Mouse (Mus musculus): ENCODE data around the gene Cdc42. TPM values are rescaled to one million over a fixed set of nuclear protein-coding genes. Genes with fewer than 3 reads are reported as not detected.

The Cdc42 gene
- polyA plus RNA-seq, 1 experiment from 2014 or later: 940 TPM

DNA sequence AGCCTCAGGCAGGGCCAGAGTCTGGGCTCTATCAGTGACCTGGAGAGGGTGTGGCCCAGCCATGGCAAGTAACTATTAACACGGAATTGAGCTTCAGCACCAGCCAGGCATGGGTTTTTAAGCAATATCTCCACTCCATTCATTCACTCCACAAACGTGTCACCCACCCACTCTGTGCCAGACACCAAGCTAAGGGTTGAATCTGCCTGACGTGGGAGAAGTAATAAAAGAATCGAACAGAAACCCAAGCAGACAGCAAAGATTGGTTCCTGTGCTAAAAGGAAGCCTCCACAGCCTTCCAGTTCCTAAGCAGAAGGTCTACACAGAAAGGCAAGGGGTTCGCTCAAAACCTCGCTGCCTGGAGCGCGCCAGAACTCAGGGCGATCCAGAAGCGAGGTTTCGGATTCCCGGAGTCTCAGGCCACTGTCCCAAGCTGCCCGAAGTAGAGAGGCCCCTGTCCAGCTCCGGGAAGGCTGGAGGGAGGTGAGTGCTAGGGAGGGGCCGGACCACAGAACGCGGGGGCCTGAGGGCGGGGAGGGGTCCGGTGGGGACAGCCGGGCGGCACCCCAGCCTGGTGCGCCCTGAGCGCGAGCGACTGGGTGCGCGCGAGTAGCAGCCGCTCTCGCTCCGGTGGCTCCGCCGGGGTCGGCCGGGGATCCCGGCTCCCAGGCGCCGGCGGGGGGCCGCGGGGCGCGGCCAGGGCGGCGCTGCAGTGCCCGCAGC is 80.9 kb downstream of the Cdc42 start:
- WGBS: 1% methylated on average over 41 of the region's 46 CpGs
- H3K36me3 ChIP-seq (replicated peaks): no peaks in the 10 kb centered on the region
- H3K9ac ChIP-seq: peak overlapping the region; percentile 51

GRCm38 (mm10) chr4:137274304-137274703 is 83.2 kb downstream of the Cdc42 start:
- Histone ChIP-seq H3K9me3 (no peaks in the 10 kb centered on the region), H3K36me3 (replicated peaks) (no peaks in the 10 kb centered on the region), H3K27ac (no peak overlapping the region), H3K9ac (no peak overlapping the region), H3K27me3 (replicated peaks) (peaks cover 38% of the 10 kb centered on the region), H3K4me1 (peaks cover 24% of the 10 kb centered on the region), H3K4me2 (no peak overlapping the region), H3K4me3 (no peak overlapping the region)
- ATAC-seq (replicated peaks): no peak
- WGBS: 10% methylated on average over 6 of the region's 6 CpGs

More for the DNA sequence above, 80.9 kb downstream of the Cdc42 start:
- Histone ChIP-seq H3K4me2 (peak overlapping the region; percentile 89), H3K9me3 (no peaks in the 10 kb centered on the region), H3K27me3 (replicated peaks) (peaks cover 49% of the 10 kb centered on the region), H3K4me1 (peaks cover 28% of the 10 kb centered on the region), H3K27ac (no peak overlapping the region), H3K4me3 (peak overlapping the region; percentile 49)
- ATAC-seq (replicated peaks): no peak

DNA sequence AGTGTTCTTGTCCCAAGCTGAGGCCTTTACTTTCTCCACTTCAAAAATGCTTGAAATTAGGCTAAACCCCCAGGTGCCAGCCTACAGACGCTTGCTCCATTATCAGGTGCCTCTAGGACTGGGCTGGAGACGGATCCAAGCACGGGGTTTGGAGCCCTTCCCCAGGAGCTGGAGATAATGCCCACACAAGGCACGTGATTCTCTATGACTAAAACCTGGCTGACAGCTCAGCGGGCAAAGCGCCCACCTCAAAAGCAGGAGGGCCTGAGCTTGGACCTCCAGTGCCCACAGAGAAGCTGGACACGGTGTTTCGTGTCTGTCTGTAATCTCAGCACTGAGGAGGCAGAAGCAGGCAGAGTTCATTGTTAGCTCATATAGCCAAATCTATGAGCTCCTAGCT is 85.7 kb downstream of the Cdc42 start:
- Histone ChIP-seq H3K27ac (no peak overlapping the region), H3K4me2 (no peak overlapping the region), H3K9me3 (no peaks in the 10 kb centered on the region), H3K4me1 (peaks cover 3% of the 10 kb centered on the region), H3K9ac (no peak overlapping the region), H3K36me3 (replicated peaks) (no peaks in the 10 kb centered on the region), H3K4me3 (no peak overlapping the region), H3K27me3 (replicated peaks) (peaks cover 25% of the 10 kb centered on the region)
- ATAC-seq (replicated peaks): no peak
- 81% methylated on average over 8 of the region's 8 CpGs for WGBS

Other genes starting within 250 kb of the Cdc42 start
- 3.4 and 4.8 TPM in 2 replicates for gene Wnt4, start 80.2 kb downstream of the Cdc42 start, polyA plus RNA-seq (2015; fragmentation: Nextera tagmentation; extraction: Ambion mirVana)
- not detected in 2 replicates for gene Cela3a, start 52.1 kb upstream of the Cdc42 start, polyA plus RNA-seq (2015; fragmentation: Nextera tagmentation; extraction: Ambion mirVana)
- not detected in 2 replicates for gene Cela3b, start 72.8 kb upstream of the Cdc42 start, polyA plus RNA-seq (2015; fragmentation: Nextera tagmentation; extraction: Ambion mirVana)
- gene 1700013G24Rik, start 95.6 kb upstream of the Cdc42 start, polyA plus RNA-seq (2015; fragmentation: Nextera tagmentation; extraction: Ambion mirVana): not detected in 2 replicates
- gene Hspg2, start 111.0 kb upstream of the Cdc42 start, polyA plus RNA-seq (2015; fragmentation: Nextera tagmentation; extraction: Ambion mirVana): 4.0 and 4.1 TPM in 2 replicates
- gene Ldlrad2, start 216.8 kb upstream of the Cdc42 start, polyA plus RNA-seq (2015; fragmentation: Nextera tagmentation; extraction: Ambion mirVana): 0.47 TPM in 1 of 2 replicates, not detected in the other
- gene Usp48, start 236.0 kb upstream of the Cdc42 start, polyA plus RNA-seq (2015; fragmentation: Nextera tagmentation; extraction: Ambion mirVana): 67.0 and 70.6 TPM in 2 replicates

Data from midbrain, embryonic 15.5 days (tissue).